Mouse (Mus musculus): ENCODE results near the gene Slc30a2. TPM values are rescaled to one million over a fixed set of nuclear protein-coding genes. Genes with fewer than 3 reads are reported as not detected.

Slc30a2 gene
- polyA plus RNA-seq, 1 experiment from 2014 or later: 0.11 TPM

- H3K4me2 ChIP-seq (replicated peaks; ENCODE audit: low read depth, low read length): no peak overlapping the region
- H3K9me3 ChIP-seq (ENCODE audit: control insufficient read depth, low read length): no peaks in the 10 kb centered on the region
- no peak overlapping the region for H3K9ac ChIP-seq (ENCODE audit: low read depth, low read length)
- 72% methylated on average over 7 of the region's 7 CpGs for WGBS
- ATAC-seq (ENCODE audit: low FRiP score, low TSS enrichment): no peak
- H3K36me3 ChIP-seq (ENCODE audit: control insufficient read depth, insufficient read depth, low read length): peaks cover 3% of the 10 kb centered on the region; the same call in 1 of the 2 replicates
- H3K27ac ChIP-seq (ENCODE audit: low read depth, low read length): no peak overlapping the region
- no peak overlapping the region for H3K4me3 ChIP-seq (ENCODE audit: low read length)
- no peaks in the 10 kb centered on the region for H3K27me3 ChIP-seq (ENCODE audit: control insufficient read depth, insufficient read depth, low read length)
- peaks cover 20% of the 10 kb centered on the region for H3K4me1 ChIP-seq (ENCODE audit: control insufficient read depth, insufficient read depth, low read length)
Observed at GRCm38 (mm10) chr4:134403721-134404120, 60.7 kb downstream of the Slc30a2 start.

Other genes starting within 250 kb of the Slc30a2 start
- 8.9 and 12.1 TPM in 2 replicates for gene Cd52, start 248.1 kb upstream of the Slc30a2 start, polyA plus RNA-seq (2014; fragmentation: Nextera tagmentation; extraction: Ambion mirVana)
- gene Ubxn11, start 240.6 kb upstream of the Slc30a2 start, polyA plus RNA-seq (2014; fragmentation: Nextera tagmentation; extraction: Ambion mirVana): 9.3 and 12.4 TPM in 2 replicates
- 424 TPM in 2 replicates for gene Sh3bgrl3, start 214.4 kb upstream of the Slc30a2 start, polyA plus RNA-seq (2014; fragmentation: Nextera tagmentation; extraction: Ambion mirVana)
- gene Cep85, start 156.1 kb upstream of the Slc30a2 start, polyA plus RNA-seq (2014; fragmentation: Nextera tagmentation; extraction: Ambion mirVana): 98.0 and 123 TPM in 2 replicates
- gene Gm7534, start 140.2 kb upstream of the Slc30a2 start, polyA plus RNA-seq (2014; fragmentation: Nextera tagmentation; extraction: Ambion mirVana): 0.34 and 0.50 TPM in 2 replicates
- 0.26 and 0.37 TPM in 2 replicates for gene Catsper4, start 115.8 kb upstream of the Slc30a2 start, polyA plus RNA-seq (2014; fragmentation: Nextera tagmentation; extraction: Ambion mirVana)
- 5.0 and 6.4 TPM in 2 replicates for gene Cnksr1, start 104.8 kb upstream of the Slc30a2 start, polyA plus RNA-seq (2014; fragmentation: Nextera tagmentation; extraction: Ambion mirVana)
- 0.41 TPM in 1 of 2 replicates, not detected in the other for gene E130218I03Rik, start 99.5 kb upstream of the Slc30a2 start, polyA plus RNA-seq (2014; fragmentation: Nextera tagmentation; extraction: Ambion mirVana)
- 17.5 and 18.9 TPM in 2 replicates for gene Zfp593, start 97.6 kb upstream of the Slc30a2 start, polyA plus RNA-seq (2014; fragmentation: Nextera tagmentation; extraction: Ambion mirVana)
- not detected in 2 replicates for gene Gm30191, start 96.2 kb upstream of the Slc30a2 start, polyA plus RNA-seq (2014; fragmentation: Nextera tagmentation; extraction: Ambion mirVana)
- gene Grrp1, start 89.1 kb upstream of the Slc30a2 start, polyA plus RNA-seq (2014; fragmentation: Nextera tagmentation; extraction: Ambion mirVana): 9.2 and 12.8 TPM in 2 replicates
- 14.9 and 18.8 TPM in 2 replicates for gene Pdik1l, start 55.3 kb upstream of the Slc30a2 start, polyA plus RNA-seq (2014; fragmentation: Nextera tagmentation; extraction: Ambion mirVana)
- 0.88 and 1.4 TPM in 2 replicates for gene Trim63, start 28.1 kb upstream of the Slc30a2 start, polyA plus RNA-seq (2014; fragmentation: Nextera tagmentation; extraction: Ambion mirVana)
- 0.20 and 0.23 TPM in 2 replicates for gene Extl1, start 40.7 kb downstream of the Slc30a2 start, polyA plus RNA-seq (2014; fragmentation: Nextera tagmentation; extraction: Ambion mirVana)
- gene Pafah2, start 53.1 kb downstream of the Slc30a2 start, polyA plus RNA-seq (2014; fragmentation: Nextera tagmentation; extraction: Ambion mirVana): 8.4 and 12.3 TPM in 2 replicates
- gene Stmn1, start 125.1 kb downstream of the Slc30a2 start, polyA plus RNA-seq (2014; fragmentation: Nextera tagmentation; extraction: Ambion mirVana): 1,829 and 1,880 TPM in 2 replicates
- 0.57 and 0.73 TPM in 2 replicates for gene Paqr7, start 153.5 kb downstream of the Slc30a2 start, polyA plus RNA-seq (2014; fragmentation: Nextera tagmentation; extraction: Ambion mirVana)
- gene Aunip, start 167.8 kb downstream of the Slc30a2 start, polyA plus RNA-seq (2014; fragmentation: Nextera tagmentation; extraction: Ambion mirVana): 5.9 and 20.7 TPM in 2 replicates
- gene Mtfr1l, start 192.2 kb downstream of the Slc30a2 start, polyA plus RNA-seq (2014; fragmentation: Nextera tagmentation; extraction: Ambion mirVana): 114 and 130 TPM in 2 replicates
- 15.6 and 19.5 TPM in 2 replicates for gene Selenon, start 209.0 kb downstream of the Slc30a2 start, polyA plus RNA-seq (2014; fragmentation: Nextera tagmentation; extraction: Ambion mirVana)